Mouse (Mus musculus) B cell, adult 2 months (primary cell): ENCODE measurements around the gene Zbtb22.
"Not testable (repeated sequence)": the region's sequence is repeated elsewhere in the genome, so short reads cannot be mapped to it uniquely, and the experiment has no call there.

Source experiments
- DNase-seq, 2 experiments: peaks; one replicate each; pipeline ENCODE4 v3.0.0; 2022

Zbtb22 gene

DNA sequence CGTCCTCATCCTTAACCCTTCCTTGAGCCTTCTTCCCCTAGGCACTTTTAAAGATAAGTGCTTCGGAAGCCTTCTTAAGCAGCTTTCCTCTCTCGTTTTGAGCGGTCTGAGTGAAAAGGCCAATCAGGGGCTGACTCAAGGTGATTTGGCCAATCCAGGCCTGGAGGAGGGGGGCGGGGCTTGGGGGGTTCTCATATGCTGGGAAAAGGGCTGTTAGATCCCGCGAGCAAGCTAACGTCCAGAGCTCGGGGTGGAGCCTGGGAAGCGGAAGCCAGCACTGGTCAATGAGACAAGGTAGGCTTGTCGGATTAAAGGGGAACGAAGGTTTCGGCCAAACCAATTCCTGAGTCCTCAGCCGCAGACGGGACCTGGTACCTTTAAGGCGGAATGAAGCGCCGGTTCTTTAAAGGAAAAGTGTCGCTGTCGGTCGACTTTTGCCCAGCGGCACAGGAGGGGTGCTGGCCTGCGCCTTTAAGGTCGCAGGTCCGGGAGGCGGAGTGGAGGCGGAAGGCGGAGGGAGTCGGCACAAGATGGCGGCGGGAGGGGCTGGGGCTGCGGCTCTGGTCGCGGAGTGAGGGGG is at the start of gene Zbtb22, which contains the start of gene Tapbp:
Zbtb22 (plus strand) TSS at position 234 of the 580 bp plus-strand sequence.
Tapbp (plus strand) TSS at position 229 of the 580 bp plus-strand sequence.
- DNase-seq = peak; percentile 89 to 91

DNA sequence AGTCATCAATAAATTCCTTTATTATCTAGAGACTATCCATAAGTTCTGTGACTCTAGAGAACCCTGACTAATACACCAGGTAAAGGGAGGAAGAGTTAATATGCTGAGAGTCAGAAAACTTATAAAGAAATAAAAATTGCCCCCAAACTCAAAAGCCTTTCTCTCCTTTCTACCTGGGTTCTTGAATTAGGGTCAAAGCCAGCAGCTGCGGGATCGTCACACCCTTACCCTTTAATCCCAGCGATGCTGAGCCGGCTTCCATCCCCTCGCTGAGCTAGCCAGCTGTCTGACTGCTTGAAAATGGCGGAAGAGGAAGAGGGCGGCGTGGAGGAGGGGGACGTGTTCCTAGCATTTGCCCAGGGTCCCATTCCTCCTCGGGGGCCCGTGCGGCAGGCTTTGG is 42.2 kb upstream of the Zbtb22 start, which contains the start of gene Gm7029:
Gm7029 (plus strand) TSS at position 301 of the 400 bp plus-strand sequence.
- DNase-seq = not testable (repeated sequence)

DNA sequence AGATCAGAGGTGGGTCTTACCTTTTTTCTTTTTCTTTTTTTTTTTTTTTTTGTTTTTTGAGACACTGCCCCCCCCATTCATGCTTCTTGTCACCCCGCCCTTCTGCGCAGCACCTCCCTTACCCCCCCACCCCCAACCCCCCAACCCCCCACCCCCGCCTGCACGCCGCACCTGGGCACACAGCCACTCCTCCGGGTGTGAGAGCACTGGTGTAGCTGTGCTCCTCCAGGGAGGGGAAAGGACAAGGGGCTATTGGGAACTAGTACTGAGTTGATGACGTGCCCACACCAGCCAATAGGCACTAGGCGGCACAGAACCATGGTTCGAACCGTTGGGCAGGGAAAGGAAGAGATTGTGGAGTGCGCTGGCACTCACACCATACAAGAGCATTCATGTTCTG is 41.3 kb upstream of the Zbtb22 start:
- DNase-seq = peak; percentile 12 to 13

DNA sequence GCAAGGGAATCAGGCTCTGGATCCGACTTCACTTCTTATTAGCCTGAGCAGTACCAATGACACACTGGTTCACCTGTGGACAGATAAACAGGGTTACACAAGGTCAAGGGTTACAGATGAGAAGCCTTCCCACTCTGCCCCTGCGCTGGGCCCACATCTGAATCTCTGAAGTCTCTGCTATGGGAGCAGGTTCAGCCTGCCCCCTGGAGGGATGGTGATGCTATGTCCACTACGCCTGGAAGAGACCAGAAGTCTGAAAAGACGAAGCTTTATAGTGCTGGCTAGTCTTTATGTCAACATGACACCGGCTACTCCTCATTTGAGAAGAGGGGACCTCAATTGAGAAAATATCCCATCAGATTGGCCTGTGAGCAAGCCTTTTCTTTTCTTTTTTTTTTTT is 39.9 kb upstream of the Zbtb22 start:
- DNase-seq = peak; percentile 34 to 38

DNA sequence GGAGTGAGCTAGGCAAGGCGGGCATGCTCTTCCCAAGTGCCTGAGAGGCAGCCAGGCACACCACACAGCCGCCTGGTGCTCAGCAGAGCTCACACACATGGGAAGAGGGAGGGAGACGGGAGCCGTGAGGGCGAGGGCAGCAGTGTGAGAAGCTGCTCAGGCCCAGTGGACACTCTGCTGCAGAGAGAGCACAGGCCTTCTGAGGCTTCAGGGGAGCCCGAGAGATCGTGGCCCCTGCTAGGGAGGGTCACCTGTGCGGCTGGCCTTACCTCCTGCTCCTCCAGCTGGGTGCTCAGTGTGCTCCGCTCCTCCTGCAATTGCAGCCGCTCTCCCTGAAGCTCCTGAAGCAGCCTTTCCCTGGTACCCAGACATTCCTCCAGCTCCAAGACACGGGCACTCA is 31.4 kb upstream of the Zbtb22 start:
- not testable (repeated sequence) for DNase-seq

DNA sequence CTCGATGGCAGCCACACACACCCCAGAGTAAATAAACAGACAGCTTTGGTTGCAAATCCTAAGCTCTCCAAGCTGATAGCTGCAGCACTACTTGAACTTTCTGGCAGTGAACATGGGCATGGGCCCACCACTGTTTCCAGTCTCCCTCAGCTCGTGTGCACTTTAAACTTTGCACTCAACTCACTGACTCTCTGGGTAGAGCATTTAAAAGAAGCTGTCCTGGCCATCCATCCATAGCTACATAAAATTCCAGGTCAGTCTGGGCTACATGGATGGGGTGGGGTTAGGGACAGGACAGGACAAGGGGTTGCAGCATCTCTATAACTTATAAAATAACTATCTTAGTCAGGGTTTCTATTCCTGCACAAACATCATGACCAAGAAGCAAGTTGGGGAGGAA is 27.9 kb upstream of the Zbtb22 start:
- not testable (repeated sequence) for DNase-seq

DNA sequence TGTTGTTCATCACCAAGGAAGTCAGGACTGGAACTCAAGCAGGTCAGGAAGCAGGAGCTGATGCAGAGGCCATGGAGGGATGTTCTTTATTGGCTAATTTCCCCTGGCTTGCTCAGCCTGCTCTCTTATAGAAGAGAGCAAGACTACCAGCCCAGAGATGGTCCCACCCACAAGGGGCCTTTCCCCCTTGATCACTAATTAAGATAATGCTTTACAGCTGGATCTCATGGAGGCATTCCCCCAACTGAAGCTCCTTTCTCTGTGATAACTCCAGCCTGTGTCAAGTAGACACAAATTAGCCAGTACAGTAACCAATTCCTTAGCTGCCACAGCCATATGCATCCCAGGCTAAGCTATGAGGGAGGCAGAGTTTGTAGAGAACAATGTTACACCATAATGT is 27.5 kb upstream of the Zbtb22 start:
- not testable (repeated sequence) for DNase-seq

DNA sequence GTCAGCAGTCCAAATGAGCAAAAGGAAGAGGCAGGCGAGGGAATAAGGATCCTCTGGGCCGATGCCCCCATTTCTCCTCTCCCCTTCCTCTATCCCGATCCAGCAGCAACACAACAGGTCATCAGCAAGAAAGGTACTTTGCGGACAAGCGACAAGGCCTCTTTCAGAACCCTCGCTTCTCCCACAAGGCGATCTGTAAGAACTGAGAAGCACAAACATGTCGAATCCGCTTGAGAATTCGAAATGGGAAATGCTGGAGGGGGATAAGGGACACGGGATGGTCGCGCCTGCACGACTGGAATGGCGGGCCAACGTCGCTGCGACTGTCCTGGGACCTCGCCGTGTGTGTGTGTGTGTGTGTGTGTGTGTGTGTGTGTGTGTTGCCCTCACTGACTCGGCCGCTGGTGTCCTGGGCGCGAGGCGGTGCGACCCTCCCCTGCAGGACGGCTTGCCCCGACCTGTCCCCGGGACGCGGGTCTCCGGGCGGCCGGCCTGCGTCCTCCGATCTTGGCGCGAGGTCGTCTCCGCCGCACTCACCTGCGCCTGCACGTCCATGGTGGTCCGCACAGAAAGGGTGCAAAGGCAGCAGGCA is 25.7 kb upstream of the Zbtb22 start:
- DNase-seq = peak in 1 of 2 experiments; percentile 33

DNA sequence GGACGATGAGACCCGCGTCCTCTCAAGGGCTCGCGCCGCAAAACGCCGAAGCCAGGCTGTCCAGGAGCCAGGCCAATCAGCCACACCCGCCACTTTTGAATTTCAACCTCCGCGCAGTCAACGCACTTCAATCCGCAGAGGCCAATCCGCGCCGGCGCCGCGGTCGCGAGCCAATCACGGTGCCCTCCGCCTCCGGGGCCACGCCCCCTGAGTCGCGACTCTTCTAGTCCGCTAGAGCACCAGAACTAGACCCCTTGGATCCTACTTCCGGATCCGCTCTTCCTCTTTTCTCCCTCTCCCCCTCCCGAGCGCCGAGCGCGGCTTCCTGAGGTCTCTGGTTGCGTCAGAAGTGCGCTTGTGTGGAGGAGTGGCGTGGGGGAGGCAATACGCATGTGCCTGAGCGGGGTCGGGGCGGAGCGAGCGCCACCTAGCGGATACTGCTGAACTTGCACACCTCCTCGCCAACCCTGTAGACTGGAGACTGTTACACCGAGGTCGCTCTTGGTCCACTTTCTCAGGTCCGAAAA is 25.1 kb upstream of the Zbtb22 start, which contains the start of gene Kifc1:
Kifc1 (minus strand) TSS at position 129 of the 527 bp plus-strand sequence.
- peak; percentile 99 for DNase-seq

DNA sequence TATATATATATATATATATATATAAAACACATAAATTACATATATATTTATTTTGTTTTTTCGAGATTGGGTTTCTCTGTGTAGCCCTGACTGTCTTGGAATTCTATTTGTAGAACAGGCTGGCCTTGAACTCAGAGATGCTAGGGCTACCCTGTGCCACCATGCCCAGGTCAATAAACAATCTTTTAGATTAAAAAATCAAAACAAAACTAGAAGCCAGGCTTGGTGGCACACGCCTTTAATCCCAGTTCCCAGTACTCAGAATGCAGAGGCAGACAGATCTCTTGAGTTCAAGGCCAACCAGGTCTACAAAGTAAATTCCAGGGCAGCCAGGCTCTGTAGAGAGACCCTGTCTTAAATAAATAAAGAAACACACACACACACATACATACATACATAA is 24.3 kb upstream of the Zbtb22 start:
- DNase-seq = no peak

DNA sequence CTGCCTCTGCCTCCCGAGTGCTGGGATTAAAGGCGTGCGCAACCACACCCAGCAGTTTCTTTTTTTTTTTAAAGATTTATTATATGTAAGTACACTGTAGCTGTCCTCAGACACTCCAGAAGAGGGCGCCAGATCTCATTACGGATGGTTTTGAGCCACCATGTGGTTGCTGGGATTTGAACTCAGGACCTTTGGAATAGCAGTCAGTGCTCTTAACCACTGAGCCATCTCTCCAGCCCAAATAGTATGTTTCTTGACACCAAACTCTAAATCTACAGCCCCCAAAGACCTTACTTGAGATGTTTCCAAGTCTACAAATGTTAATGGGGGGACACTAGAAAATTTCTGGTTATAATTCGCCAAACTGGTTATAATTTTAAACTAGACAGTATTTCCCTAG is 23.8 kb upstream of the Zbtb22 start:
- peak; percentile 33 to 42 for DNase-seq

DNA sequence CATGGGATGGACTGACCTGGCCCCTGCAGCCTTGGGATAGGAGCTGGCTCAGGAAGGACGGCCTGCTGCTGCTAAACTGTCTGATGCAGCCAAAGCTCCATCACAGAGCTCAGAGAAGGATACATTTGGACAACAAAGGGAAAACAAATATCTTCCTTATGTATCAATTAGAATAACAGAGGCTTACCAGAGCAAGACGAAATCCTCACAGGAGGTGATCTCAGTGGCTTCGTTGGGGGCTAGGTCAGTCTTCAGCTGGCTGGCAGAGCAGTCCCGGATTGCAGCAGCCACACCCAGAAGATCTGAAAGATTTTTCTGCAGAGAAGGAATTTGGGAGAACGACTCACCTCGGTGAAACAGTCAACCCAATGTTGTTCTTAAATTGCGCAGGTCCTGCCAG is 23.3 kb upstream of the Zbtb22 start:
- no peak for DNase-seq

DNA sequence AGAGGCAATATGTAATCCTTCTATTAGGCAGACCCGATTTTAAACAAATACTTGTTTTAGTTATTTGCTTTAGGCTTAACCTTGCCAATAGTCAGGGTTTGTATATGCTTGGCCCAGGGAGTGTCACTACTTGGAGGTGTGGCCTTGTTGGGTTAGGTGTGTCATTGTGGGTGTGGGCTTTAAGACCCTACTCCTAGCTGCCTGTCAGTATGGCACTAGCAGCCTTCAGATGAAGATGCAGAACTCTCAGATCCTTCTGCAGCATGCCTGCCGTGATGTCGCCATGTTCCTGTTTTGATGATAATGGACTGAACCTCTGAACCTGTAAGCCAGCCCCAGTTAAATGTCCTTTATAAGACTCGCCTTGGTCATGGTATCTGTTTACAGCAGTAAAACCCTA is 22.7 kb upstream of the Zbtb22 start:
- DNase-seq = not testable (repeated sequence)

DNA sequence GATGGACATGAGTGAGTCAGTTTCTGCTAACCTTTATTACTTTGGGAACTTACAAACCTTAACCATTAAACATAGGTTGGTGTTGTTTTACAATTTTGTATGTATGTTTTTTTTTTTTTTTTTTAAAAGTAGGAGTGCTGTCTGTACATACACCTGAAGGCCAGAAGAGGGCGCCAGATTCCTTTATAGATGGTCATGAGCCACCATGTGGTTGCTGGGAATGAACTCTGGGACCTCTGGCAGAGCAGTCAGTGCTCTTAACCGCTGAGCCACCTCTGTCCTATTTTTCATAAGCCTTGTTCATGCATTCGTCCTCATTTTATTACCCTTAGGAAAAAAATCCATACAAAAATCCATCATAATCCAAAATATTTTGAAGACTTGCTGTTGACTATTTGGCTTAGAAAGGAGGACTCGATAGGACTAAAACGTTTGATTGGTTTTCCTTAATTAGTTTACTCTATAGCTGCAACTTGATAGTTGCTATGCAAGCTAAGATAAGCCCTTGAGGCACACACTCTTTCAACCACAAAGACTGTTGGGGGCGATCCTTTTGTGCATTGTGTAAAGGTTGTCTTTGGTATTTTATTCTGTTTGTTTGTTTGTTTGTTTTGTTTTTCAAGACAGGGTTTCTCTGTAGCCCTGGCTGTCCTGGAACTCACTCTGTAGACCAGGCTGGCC is 18.4 kb upstream of the Zbtb22 start:
- DNase-seq = peak; percentile 65 to 66

DNA sequence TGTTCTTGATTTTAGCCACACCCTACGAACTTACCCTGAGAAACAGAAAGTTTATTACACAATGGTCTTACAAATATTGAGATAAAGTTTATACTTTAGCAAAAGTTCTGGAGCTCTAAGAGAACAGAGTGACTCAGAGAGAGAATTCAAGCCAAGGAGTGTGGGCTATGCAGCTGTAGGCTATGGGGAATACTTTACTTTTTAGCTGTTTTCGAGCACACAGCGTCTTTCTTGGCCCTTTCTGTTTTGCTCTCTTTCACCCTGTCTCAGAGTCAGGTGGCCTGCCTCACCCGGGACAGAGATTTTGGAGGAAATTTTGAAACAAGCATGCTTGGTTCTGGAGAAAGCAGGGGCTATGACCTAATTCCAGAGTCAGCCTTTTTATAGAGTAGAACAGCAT is 17.5 kb upstream of the Zbtb22 start:
- not testable (repeated sequence) for DNase-seq

DNA sequence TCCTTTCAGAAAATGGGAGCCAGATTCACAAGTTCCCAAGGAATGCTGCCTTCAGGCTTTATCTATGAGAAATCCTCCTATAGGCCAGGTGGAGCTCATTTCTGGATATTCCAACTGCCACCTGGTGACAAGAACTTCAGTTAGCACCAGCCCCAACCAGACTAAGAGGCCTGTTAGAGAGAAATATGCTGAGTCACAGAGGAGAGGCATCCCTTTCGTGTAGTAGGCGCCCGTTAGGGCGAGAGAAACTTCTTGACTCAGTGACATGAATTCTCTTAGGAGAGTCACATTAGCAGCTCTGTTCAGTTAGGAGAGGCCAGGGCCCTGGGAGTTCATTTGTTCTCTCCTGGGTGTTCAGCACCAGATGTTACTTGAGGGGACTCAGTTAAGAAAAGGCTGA is 16.1 kb upstream of the Zbtb22 start:
- no peak for DNase-seq

DNA sequence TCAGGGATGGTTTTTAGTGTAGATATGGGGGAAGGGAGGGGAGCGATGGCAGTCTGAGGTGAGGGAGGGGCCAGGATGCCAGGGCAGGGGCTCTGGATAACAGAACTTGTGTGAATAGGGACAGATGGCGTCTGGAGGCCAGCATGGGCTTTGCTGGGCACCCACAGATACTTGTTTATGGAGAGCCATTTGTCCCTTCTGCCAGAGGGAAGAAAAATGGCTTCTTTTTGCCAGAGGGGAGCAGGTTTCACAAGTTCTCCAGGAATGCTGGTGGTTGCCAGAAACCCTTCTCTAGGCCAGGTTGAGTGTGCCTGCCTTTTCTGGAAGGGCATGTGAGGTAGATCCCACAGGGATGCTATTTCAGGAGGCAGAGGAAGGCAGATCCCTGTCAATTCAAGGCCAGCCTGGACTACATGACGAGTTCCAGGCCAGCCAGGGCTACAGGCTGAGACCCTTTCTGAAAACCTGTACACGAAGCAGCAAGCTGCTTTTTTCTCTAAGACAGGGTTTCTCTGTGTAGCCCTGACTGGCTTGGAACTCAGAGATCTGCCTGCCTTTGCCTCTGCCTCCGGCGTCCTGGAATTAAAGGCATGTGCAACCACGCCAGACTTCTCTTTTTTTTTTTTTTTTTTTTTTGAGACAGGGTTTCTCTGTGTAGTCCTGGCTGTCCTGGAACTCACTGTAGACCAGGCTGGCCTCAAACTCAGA is 15.3 kb upstream of the Zbtb22 start:
- DNase-seq = no peak

DNA sequence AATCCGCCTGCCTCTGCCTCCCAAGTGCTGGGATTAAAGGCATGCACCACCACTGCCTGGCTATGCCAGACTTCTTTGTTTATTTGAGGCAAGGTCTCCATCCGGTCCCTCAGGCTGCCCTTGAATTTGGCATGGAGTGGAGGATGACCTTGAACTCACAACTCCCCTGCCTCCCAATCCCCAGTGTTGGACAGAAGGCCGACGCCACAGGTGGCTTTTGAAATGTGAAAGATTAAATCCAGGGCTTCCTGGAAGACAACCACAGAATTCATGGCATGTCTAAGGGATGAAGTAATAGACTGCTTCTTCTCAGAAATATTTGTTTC is 14.8 kb upstream of the Zbtb22 start:
- no peak for DNase-seq

DNA sequence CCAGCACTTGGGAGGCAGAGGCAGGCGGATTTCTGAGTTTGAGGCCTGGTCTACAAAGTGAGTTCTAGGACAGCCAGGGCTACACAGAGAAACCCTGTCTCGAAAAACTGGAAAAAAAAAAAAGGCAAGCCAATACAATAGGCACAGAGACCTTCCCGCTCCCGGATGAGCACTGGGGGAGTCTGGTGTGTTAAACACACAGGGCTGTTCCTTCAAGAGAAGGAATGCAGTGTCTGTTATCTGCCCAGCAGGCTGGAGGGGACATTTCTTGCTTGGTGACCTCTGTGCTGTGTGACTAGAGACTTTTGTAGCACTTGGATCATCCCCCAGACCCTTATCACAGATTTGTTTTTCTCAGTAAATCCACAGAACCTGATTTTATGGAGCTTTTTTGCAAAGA is 14.1 kb upstream of the Zbtb22 start:
- no peak for DNase-seq

DNA sequence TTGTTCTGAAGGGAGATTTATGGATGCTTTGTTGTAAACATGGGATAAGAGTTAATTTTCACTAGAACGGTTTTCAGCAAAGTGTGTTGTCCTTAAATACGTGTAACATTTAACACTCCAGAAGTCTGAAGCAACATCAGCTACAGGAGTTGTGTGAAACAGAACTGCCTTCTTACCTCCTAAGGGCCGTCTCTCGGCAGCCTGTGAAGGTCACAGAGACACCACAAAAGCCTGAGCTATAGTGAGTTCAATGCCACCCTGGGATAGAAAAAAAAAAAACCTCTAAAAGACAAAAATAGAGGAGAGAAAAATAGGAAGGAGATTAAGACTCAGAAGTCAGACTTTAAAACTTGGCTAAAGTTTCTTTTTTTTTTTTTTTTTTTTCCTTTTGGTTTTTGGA is 13.6 kb upstream of the Zbtb22 start:
- no peak for DNase-seq

DNA sequence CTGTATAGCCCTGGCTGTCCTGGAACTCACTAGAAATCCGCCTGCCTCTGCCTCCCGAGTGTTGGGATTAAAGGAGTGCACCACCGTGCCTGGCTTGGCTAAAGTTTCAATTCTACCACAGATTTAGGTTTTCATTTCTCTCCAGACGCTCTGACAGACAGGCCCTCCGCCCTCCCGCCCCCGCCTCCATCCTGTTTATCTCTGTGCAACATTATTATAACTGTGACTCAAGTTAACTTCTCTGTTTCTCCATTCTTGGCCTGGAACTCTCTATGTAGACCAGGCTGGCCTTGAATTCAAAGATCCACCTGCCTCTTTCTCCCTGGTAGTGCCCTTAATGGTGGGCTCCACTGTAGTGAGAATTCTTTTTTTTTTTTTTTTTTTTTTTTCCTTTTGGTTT is 13.2 kb upstream of the Zbtb22 start:
- no peak for DNase-seq

DNA sequence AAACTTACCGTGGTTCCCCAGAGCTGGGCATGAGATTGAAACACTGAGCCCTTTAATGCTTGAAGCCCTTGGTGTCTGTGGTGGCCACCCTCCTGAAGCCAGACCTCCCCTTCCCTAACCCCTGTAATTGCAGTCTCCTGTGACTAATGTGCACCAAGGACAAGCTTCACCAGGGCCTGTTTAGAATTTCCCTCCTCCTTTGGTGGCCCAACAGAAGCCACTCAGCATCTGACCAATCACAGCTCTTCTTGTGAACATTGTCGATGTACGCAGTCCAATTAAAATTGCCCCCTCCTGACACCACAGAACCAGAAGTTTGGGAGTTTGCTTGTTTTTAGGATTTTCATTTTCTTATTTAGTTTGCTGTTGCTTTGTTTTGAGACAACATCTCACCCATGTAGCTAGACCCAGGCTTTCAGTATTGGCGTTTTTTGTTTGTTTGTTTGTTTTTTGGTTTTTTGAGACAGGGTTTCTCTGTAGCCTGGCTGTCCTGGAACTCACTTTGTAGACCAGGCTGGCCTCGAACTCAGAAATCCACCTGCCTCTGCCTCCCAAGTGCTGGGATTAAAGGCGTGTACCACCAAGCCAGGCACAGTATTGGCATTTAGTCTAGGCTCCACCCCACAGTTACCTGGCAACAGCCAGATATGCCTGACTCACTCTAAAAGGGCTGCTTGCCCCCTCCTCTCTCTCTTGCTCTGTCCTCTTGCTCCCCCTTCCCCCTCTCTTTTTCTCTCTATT is 11.6 kb upstream of the Zbtb22 start:
- not testable (repeated sequence) for DNase-seq

DNA sequence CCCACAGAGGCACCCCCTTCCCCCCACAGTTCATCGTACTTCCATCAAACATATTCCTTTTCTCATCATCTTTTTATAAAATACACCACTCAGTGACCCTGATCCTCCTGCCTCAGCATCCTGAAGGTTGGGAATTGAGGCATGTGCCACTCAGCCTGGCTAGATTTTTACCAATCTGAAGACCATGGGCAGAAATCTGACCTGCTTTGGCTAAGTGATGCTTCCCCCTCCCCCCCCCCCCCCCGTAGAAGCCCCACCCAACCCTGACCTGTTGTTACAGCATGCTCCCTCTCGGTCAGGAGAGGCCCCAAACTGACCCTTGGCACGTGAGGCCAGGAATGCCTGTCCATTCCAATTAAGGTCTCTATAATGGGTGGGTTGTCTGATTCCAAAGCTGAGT is 10.9 kb upstream of the Zbtb22 start, which contains the start of gene Platr17:
Platr17 (plus strand) TSS at position 301 of the 400 bp plus-strand sequence.
- DNase-seq = not testable (repeated sequence)
